Mouse (Mus musculus) erythroblast, embryonic 14.5 days (primary cell): Measurements from ENCODE around the gene Ntn3. TPM values are rescaled to one million over a fixed set of nuclear protein-coding genes. Genes with fewer than 3 reads are reported as not detected.
A peak's percentile ranks its signal among the peaks of the same experiment; 100 is the strongest.

Experiments used
- H3K27me3 ChIP-seq: 2 replicates; pipeline ENCODE4 v1.6.1; 2012; ENCODE audit warnings: inconsistent platforms; ENCODE audit not compliant: control insufficient read depth
- H3K36me3 ChIP-seq: 2 replicates; pipeline ENCODE4 v1.6.1; 2012; ENCODE audit warnings: mild to moderate bottlenecking, inconsistent platforms; ENCODE audit not compliant: control insufficient read depth
- H3K4me1 ChIP-seq: 2 replicates; pipeline ENCODE4 v1.6.1; 2012; ENCODE audit warnings: inconsistent platforms; ENCODE audit not compliant: control insufficient read depth
- H3K4me3 ChIP-seq: replicated peaks from 2 replicates; pipeline ENCODE3; 2012; ENCODE audit warnings: moderate library complexity, mild to moderate bottlenecking, inconsistent platforms
- H3K9me3 ChIP-seq: 2 replicates; pipeline ENCODE4 v1.6.1; 2012; ENCODE audit warnings: low read length, inconsistent platforms, mixed read lengths; ENCODE audit not compliant: control insufficient read depth
- GATA1 ChIP-seq: IDR thresholded peaks from 2 replicates; pipeline ENCODE4 v1.6.1; 2012; ENCODE audit warnings: low read length, inconsistent platforms, mixed read lengths
- TAL1 ChIP-seq: IDR thresholded peaks from 3 replicates; pipeline ENCODE4 v1.6.1; 2012; ENCODE audit warnings: low read length, inconsistent platforms, mixed read lengths
- polyA plus RNA-seq: library from polyadenylated mRNA; stranded (reverse); fragments of >175 nt; gene quantifications from 2 replicates; pipeline ENCODE4 v1.2.3, GENCODE M21; 2012

Ntn3 gene
- polyA plus RNA-seq, 1 experiment: 0.47 TPM

DNA sequence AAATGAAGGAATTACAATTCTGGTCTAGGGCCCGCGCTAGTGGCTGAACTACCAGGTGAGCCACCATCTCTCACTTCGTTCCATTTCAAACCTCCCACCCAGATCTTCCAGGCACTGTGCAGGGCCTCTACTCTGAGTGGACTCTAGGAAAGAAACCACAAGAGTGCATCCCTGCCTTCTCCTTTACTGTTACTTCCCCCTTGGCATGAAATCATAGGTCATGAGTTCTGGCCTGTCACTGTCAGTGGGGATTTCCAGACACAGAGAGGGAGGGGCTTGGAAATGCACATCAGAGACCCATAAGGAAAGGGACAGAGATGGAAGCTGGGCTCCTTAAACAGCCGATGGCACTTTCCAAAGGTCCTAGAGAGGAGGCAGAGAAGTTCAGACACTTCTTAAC is 37.6 kb downstream of the Ntn3 start:
- Histone ChIP-seq H3K36me3 (peaks cover 42% of the 10 kb centered on the region), H3K9me3 (no peaks in the 10 kb centered on the region), H3K4me1 (peaks cover 72% of the 10 kb centered on the region), H3K4me3 (no peak overlapping the region), H3K27me3 (no peaks in the 10 kb centered on the region)
- TF ChIP-seq GATA1 (no peak), TAL1 (no peak)

DNA sequence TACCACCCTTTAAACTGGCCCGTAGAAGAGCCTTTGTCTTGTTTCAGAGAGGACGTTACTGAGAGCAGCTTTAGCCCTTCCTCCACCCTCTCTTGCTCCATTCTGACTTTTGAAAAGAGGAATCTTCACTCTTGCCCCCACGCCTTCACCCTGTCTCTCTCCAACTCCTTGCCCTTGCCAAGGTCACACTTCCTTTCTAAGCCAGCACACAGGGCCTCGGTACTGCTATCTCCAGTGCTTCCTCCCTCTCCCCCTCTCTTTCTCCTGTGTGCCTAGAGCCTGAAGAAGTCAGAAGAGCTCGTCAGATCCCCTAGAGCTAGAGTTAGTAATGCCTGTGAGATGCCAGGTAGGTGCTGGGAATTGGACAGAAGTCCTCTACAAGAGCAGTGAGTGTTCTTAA is 38.6 kb downstream of the Ntn3 start:
- TF ChIP-seq GATA1 (no peak), TAL1 (no peak)
- Histone ChIP-seq H3K4me3 (peak overlapping the region; percentile 72), H3K27me3 (no peaks in the 10 kb centered on the region), H3K36me3 (peaks cover 43% of the 10 kb centered on the region), H3K4me1 (peaks cover 70% of the 10 kb centered on the region), H3K9me3 (no peaks in the 10 kb centered on the region)

DNA sequence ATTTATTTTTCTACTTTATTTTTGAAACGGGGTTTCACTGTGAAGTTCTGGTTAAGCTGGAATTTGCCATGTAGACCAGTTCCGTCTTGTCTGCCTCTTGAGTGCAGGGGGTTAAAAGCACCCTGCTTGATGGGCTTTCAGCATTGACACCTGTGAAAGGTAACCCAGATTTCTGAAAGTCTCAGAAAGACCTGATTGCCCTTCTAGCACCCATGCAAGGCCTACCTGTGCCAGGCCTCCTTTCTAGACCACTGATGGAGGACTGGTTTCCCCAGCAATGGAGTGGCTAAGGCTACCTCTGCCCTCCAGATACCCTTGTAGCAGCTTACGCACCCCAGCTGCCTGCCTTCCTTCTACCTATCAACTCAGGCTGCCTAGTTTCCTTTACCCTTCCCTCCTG is 39.2 kb downstream of the Ntn3 start:
- H3K27me3 ChIP-seq: no peaks in the 10 kb centered on the region
- H3K4me1 ChIP-seq: peaks cover 75% of the 10 kb centered on the region
- TF ChIP-seq TAL1 (no peak), GATA1 (no peak)
- H3K9me3 ChIP-seq: no peaks in the 10 kb centered on the region
- H3K36me3 ChIP-seq: peaks cover 45% of the 10 kb centered on the region
- H3K4me3 ChIP-seq: peak overlapping the region; percentile 72

DNA sequence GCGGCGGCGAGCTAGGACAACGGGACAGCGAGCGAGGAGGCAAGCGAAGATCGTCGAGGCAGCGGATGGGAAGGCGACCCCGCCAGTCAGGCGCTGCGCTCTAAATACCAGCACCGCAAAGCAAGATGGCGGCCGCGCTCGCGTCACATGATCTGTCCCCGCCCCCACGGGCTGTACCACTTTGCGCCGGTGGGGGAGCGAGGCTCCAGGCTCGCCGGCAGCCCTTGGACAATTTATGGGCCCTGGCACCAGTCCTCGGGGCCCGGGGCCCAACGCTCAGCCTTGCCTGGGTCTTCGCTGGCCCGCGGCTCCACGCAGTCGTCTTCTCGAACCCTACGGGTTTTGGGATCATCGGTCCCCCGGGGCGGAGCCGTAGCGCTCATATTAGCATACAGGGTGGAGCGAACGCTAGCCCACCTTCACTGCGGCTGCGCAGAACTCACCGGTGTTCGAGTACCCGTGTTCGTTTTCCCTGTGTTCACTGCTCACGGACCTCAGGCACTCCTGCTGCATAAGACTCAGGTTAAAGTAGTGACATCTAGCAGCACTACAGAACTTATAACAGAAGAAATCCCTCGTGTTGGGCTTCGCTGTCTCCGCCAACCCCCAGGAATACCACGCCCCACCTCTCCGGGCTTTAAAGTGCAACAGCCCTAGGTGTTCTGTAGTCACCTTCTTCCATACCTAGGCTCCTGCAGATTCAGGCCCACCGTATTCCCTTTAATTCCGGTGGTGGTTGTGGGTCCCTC is 39.8 kb downstream of the Ntn3 start, which contains the start of gene Atp6v0c:
Gene Atp6v0c, minus strand, starts transcription at position 386 of the 749 bp plus-strand sequence.
- H3K4me1 ChIP-seq: peaks cover 74% of the 10 kb centered on the region
- H3K9me3 ChIP-seq: no peaks in the 10 kb centered on the region

DNA sequence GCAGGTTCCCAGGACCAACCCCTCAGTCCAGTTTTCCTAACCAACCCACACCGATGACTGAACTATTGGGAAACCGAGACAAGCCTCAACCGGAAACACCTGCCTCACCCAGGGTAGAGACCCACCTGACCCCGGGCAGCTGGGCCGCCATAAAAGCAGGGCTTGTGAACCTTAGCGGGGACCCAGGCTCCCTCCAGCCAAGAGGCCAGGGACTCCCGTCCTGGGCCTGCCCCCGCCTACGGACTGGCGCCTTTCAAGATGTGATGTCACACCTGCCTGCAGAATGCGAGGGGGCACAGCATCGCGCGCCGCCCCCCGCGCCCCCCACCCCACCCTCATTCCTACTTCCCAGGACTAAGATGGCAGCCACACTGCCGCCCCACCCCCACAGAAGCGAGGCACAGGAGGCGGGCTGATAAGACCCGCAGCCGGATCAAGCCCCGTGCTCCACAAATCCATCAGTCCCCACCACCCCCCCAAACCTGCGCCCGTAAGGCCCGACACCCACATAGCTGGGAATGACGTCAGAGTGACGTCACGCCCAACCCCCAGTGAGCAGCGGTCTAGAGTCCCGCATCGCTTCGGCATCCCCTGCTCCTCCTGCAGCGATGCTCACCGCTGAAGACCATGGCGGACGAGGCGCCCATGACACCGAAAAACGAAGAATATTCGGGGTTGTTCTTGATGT is 40.6 kb downstream of the Ntn3 start:
- Histone ChIP-seq H3K27me3 (no peaks in the 10 kb centered on the region), H3K4me1 (peaks cover 68% of the 10 kb centered on the region), H3K4me3 (peak overlapping the region; percentile 72), H3K9me3 (no peaks in the 10 kb centered on the region), H3K36me3 (peaks cover 42% of the 10 kb centered on the region)
- TF ChIP-seq GATA1: no peak
- TF ChIP-seq TAL1: no peak

More for the DNA sequence above, 39.8 kb downstream of the Ntn3 start, which contains the start of gene Atp6v0c:
- Histone ChIP-seq H3K27me3 (no peaks in the 10 kb centered on the region), H3K4me3 (peak within 1 kb of the TSS; percentile 72), H3K36me3 (peaks cover 45% of the 10 kb centered on the region)
- TF ChIP-seq GATA1 (no peak), TAL1 (no peak)

DNA sequence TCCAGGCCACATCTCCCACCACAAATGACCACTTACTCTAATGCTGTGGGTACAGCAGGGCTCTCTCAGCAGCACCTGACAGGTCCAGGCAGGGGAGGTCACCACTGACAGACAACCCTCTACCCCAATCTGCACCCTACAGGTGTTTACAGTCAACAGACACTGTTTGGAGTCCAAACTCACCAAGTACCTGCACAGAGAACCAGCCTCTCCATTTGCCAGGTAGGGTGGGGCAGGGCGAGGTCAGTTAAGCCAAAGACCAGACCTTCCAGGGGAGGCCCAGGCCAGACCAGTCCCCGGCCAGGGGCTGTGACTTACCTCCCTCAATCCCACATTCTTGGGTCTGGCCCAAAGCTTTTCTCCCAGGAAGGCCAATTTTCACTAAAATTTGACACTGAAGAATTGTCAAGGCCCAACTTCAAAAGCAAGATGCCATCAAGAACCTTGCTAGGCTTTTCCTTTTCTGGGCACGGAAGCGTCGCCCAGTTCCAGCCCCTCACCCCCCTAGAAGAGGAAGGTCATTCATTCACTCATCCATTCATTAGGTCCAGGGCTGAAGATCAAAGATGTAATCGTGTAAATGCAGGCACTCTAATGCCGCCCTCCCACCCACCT is 41.3 kb downstream of the Ntn3 start:
- Histone ChIP-seq H3K36me3 (peaks cover 42% of the 10 kb centered on the region), H3K4me1 (peaks cover 68% of the 10 kb centered on the region), H3K27me3 (no peaks in the 10 kb centered on the region), H3K9me3 (no peaks in the 10 kb centered on the region), H3K4me3 (peak overlapping the region; percentile 72)
- TF ChIP-seq TAL1 (no peak), GATA1 (no peak)

DNA sequence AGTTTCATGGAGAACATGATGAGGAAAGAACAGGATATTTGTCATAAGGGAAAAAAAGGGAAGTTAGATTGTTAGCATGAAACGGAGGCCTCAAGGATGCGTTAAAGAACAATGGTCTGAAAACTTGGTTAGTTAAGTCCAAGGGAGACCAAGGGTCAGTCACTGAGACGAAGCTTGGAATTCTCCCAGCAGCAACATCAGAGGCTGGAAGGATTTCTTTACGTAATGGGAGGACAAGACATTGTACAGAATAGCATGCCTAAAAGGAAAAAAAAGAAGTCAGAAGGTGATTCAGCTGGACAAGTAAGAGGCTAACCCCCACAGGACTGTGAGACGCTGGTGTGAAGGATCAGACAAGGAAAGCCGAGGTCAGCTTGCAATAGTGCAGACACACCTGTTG is 42.2 kb downstream of the Ntn3 start:
- H3K4me1 ChIP-seq: peaks cover 72% of the 10 kb centered on the region
- peak overlapping the region; percentile 72 for H3K4me3 ChIP-seq
- TF ChIP-seq GATA1 (no peak), TAL1 (no peak)
- H3K27me3 ChIP-seq: no peaks in the 10 kb centered on the region
- peaks cover 42% of the 10 kb centered on the region for H3K36me3 ChIP-seq
- no peaks in the 10 kb centered on the region for H3K9me3 ChIP-seq

DNA sequence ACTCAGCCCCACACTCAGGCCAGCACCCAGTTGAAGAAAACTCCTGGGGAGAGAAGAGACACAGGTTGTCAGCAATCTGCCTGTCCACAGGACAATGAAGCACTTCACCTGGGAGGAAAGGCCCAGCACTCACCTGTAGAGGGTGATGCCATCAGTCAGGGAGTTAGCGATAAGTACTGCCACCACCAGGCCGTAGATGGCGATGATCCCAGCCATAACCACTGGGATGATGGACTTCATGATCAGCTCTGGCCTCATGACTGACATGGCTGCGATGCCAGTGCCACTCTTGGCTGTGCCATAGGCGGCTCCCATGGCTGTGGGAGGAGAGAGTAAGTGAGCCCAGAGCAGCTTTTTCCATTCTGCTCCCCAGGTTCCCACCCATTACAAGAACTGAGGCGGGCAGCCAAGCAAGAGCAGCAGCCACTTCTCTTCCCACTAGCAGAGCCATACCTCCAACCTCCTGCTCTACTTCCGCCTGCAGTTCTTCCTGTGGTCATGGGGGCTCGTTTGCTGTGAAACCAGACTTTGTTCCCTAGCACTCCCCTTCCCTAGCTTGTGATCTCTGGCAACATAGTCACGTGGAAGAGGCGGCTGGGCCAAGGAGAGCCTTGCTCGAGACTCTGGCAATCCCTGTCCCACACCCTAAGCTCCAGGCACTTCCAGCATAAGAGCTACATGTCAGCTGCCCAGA is 44.6 kb downstream of the Ntn3 start:
- TF ChIP-seq GATA1: no peak
- no peak for TF ChIP-seq TAL1
- Histone ChIP-seq H3K4me3 (no peak overlapping the region), H3K9me3 (no peaks in the 10 kb centered on the region), H3K27me3 (no peaks in the 10 kb centered on the region), H3K4me1 (peaks cover 61% of the 10 kb centered on the region), H3K36me3 (peaks cover 42% of the 10 kb centered on the region)
